Mouse (Mus musculus): ENCODE measurements around the gene Focad. TPM values are rescaled to one million over a fixed set of nuclear protein-coding genes. Genes with fewer than 3 reads are reported as not detected.

Gene Focad
- polyA plus RNA-seq, 1 experiment, result 7.2 TPM

- H3K4me3 ChIP-seq (ENCODE audit: control insufficient read depth, low read depth, low read length), result no peak overlapping the region
- H3K4me1 ChIP-seq (ENCODE audit: control insufficient read depth, insufficient read depth, low read length), result no peaks in the 10 kb centered on the region; the same call in 1 of the 2 replicates
- no peaks in the 10 kb centered on the region for H3K36me3 ChIP-seq (ENCODE audit: control insufficient read depth, insufficient read depth, low read length)
- no peak overlapping the region for H3K27ac ChIP-seq (ENCODE audit: control insufficient read depth, insufficient read depth, low read depth, low read length)
- no peaks in the 10 kb centered on the region for H3K27me3 ChIP-seq (ENCODE audit: control insufficient read depth, insufficient read depth, low read length)
- TF ChIP-seq CTCF (IDR thresholded peaks at IDR 0.05; ENCODE audit: control insufficient read depth, insufficient read depth, insufficient replicate concordance, low read depth, low read length) (no peak), POLR2A (IDR thresholded peaks at IDR 0.05; ENCODE audit: control insufficient read depth, low read depth, low read length) (no peak)
Observed at GRCm38 (mm10) chr4:88450087-88450765, 355.8 kb downstream of the Focad start.

GRCm38 (mm10) chr4:88458093-88458492 lies 363.7 kb downstream of the Focad start:
- H3K4me3 ChIP-seq (ENCODE audit: control insufficient read depth, low read depth, low read length), result no peak overlapping the region
- no peaks in the 10 kb centered on the region for H3K4me1 ChIP-seq (ENCODE audit: control insufficient read depth, insufficient read depth, low read length)
- no peak for TF ChIP-seq CTCF (IDR thresholded peaks at IDR 0.05; ENCODE audit: control insufficient read depth, insufficient read depth, insufficient replicate concordance, low read depth, low read length)
- TF ChIP-seq POLR2A (IDR thresholded peaks at IDR 0.05; ENCODE audit: control insufficient read depth, low read depth, low read length), result no peak
- no peaks in the 10 kb centered on the region for H3K27me3 ChIP-seq (ENCODE audit: control insufficient read depth, insufficient read depth, low read length)
- H3K36me3 ChIP-seq (ENCODE audit: control insufficient read depth, insufficient read depth, low read length), result no peaks in the 10 kb centered on the region
- H3K27ac ChIP-seq (ENCODE audit: control insufficient read depth, insufficient read depth, low read depth, low read length), result no peak overlapping the region

- no peak overlapping the region for H3K27ac ChIP-seq (ENCODE audit: control insufficient read depth, insufficient read depth, low read depth, low read length)
- no peaks in the 10 kb centered on the region for H3K27me3 ChIP-seq (ENCODE audit: control insufficient read depth, insufficient read depth, low read length)
- no peaks in the 10 kb centered on the region for H3K4me1 ChIP-seq (ENCODE audit: control insufficient read depth, insufficient read depth, low read length)
- TF ChIP-seq CTCF (IDR thresholded peaks at IDR 0.05; ENCODE audit: control insufficient read depth, insufficient read depth, insufficient replicate concordance, low read depth, low read length), result no peak
- TF ChIP-seq POLR2A (IDR thresholded peaks at IDR 0.05; ENCODE audit: control insufficient read depth, low read depth, low read length), result no peak
- no peak overlapping the region for H3K4me3 ChIP-seq (ENCODE audit: control insufficient read depth, low read depth, low read length)
- H3K36me3 ChIP-seq (ENCODE audit: control insufficient read depth, insufficient read depth, low read length), result no peaks in the 10 kb centered on the region
Observed at GRCm38 (mm10) chr4:88458673-88459072, 364.2 kb downstream of the Focad start.

Other genes starting within 250 kb of the Focad start
- 8.3 and 8.4 TPM in 2 replicates for gene Mllt3, start 61.3 kb upstream of the Focad start, polyA plus RNA-seq (2012; rRNA removed)